Mouse (Mus musculus) bone marrow macrophage, adult 2 months (primary cell): ENCODE data around the gene Pcp4. TPM values are rescaled to one million over a fixed set of nuclear protein-coding genes. Genes with fewer than 3 reads are reported as not detected.

Experiments used
- H3K27ac ChIP-seq: 2 replicates; pipeline ENCODE4 v1.5.1; 2012; ENCODE audit warnings: low read depth, low read length; ENCODE audit not compliant: insufficient read depth
- H3K4me1 ChIP-seq: 2 replicates; pipeline ENCODE4 v1.6.1; 2012; ENCODE audit warnings: low read length; ENCODE audit not compliant: control insufficient read depth, insufficient read depth
- H3K4me3 ChIP-seq: 2 replicates; pipeline ENCODE4 v1.5.1; 2012; ENCODE audit warnings: mild to moderate bottlenecking, low read length, moderate library complexity; ENCODE audit not compliant: insufficient read depth
- CTCF ChIP-seq: IDR thresholded peaks from 2 replicates; pipeline ENCODE4 v1.5.1; 2012; ENCODE audit warnings: low read depth, mild to moderate bottlenecking, low read length, moderate library complexity
- POLR2A ChIP-seq: IDR thresholded peaks from 2 replicates; pipeline ENCODE4 v1.6.1; 2012; ENCODE audit warnings: mild to moderate bottlenecking, low read depth, low read length, borderline replicate concordance
- polyA plus RNA-seq: library from polyadenylated mRNA; stranded (reverse); fragments of >200 nt; gene quantifications from 2 replicates; pipeline ENCODE4 v1.2.4, GENCODE M21; 2012; ENCODE audit not compliant: missing spikeins, insufficient read depth, insufficient read length

The Pcp4 gene
- polyA plus RNA-seq, 1 experiment = not detected

GRCm38 (mm10) chr16:96530569-96530898 is 63.1 kb downstream of the Pcp4 start:
- no peak for TF ChIP-seq CTCF
- no peak for TF ChIP-seq POLR2A
- Histone ChIP-seq H3K4me1 (0 out of 2 replicates have a peak, but pooled peaks cover 2% of the 10 kb centered on the region), H3K4me3 (no peak overlapping the region), H3K27ac (no peak overlapping the region)

GRCm38 (mm10) chr16:96531029-96531428 is 63.6 kb downstream of the Pcp4 start:
- TF ChIP-seq CTCF (no peak), POLR2A (no peak)
- no peak overlapping the region for H3K27ac ChIP-seq

GRCm38 (mm10) chr16:96533710-96534109 is 66.3 kb downstream of the Pcp4 start:
- Histone ChIP-seq H3K4me1 (no peaks in the 10 kb centered on the region), H3K4me3 (no peak overlapping the region), H3K27ac (no peak overlapping the region)
- no peak for TF ChIP-seq CTCF
- no peak for TF ChIP-seq POLR2A

More at GRCm38 (mm10) chr16:96531029-96531428, 63.6 kb downstream of the Pcp4 start:
- no peak overlapping the region for H3K4me3 ChIP-seq
- 0 out of 2 replicates have a peak, but pooled peaks cover 2% of the 10 kb centered on the region for H3K4me1 ChIP-seq

- Histone ChIP-seq H3K27ac (no peak overlapping the region), H3K4me3 (no peak overlapping the region), H3K4me1 (no peaks in the 10 kb centered on the region)
- TF ChIP-seq CTCF (no peak), POLR2A (no peak)
These were observed 67.9 kb downstream of the Pcp4 start for GRCm38 (mm10) chr16:96535271-96535670.

- TF ChIP-seq CTCF = no peak
- TF ChIP-seq POLR2A = no peak
- H3K27ac ChIP-seq = no peak overlapping the region
- peaks cover 6% of the 10 kb centered on the region; the same call in 1 of the 2 replicates for H3K4me1 ChIP-seq
- H3K4me3 ChIP-seq = no peak overlapping the region
These were observed 69.0 kb downstream of the Pcp4 start for GRCm38 (mm10) chr16:96536426-96536825.

GRCm38 (mm10) chr16:96539091-96539490 is 71.7 kb downstream of the Pcp4 start:
- Histone ChIP-seq H3K27ac (no peak overlapping the region), H3K4me1 (peaks cover 6% of the 10 kb centered on the region; the same call in 1 of the 2 replicates), H3K4me3 (no peak overlapping the region)
- TF ChIP-seq POLR2A (no peak), CTCF (no peak)

GRCm38 (mm10) chr16:96541056-96541455 is 73.7 kb downstream of the Pcp4 start:
- Histone ChIP-seq H3K4me1 (peaks cover 6% of the 10 kb centered on the region; the same call in 1 of the 2 replicates), H3K4me3 (no peak overlapping the region), H3K27ac (peak overlapping the region; percentile 39; the same call in 1 of the 2 replicates)
- TF ChIP-seq POLR2A = no peak
- no peak for TF ChIP-seq CTCF

- Histone ChIP-seq H3K4me1 (no peaks in the 10 kb centered on the region), H3K27ac (no peak overlapping the region), H3K4me3 (no peak overlapping the region)
- TF ChIP-seq CTCF (no peak), POLR2A (no peak)
These were observed 85.3 kb downstream of the Pcp4 start for GRCm38 (mm10) chr16:96552680-96553079.

- TF ChIP-seq POLR2A (no peak), CTCF (no peak)
- H3K27ac ChIP-seq = no peak overlapping the region
- H3K4me1 ChIP-seq = no peaks in the 10 kb centered on the region
- H3K4me3 ChIP-seq = no peak overlapping the region
These were observed 88.0 kb downstream of the Pcp4 start for GRCm38 (mm10) chr16:96555412-96555811.

- no peaks in the 10 kb centered on the region for H3K4me1 ChIP-seq
- H3K27ac ChIP-seq = no peak overlapping the region
- TF ChIP-seq POLR2A (no peak), CTCF (no peak)
- no peak overlapping the region for H3K4me3 ChIP-seq
These were observed 89.2 kb downstream of the Pcp4 start for GRCm38 (mm10) chr16:96556621-96557020.

- Histone ChIP-seq H3K4me1 (no peaks in the 10 kb centered on the region), H3K27ac (no peak overlapping the region), H3K4me3 (no peak overlapping the region)
- no peak for TF ChIP-seq CTCF
- no peak for TF ChIP-seq POLR2A
These were observed 90.9 kb downstream of the Pcp4 start for GRCm38 (mm10) chr16:96558341-96558740.
